Mouse (Mus musculus) hindbrain, postnatal 0 days (tissue): ENCODE data around the gene Prkag2. TPM values are rescaled to one million over a fixed set of nuclear protein-coding genes. Genes with fewer than 3 reads are reported as not detected.
A peak's percentile ranks its signal among the peaks of the same experiment; 100 is the strongest.

Experiments used
- ATAC-seq: fragments of 200-750 bp; cut with Nextera tagmentation; 2 replicates; pipeline ENCODE4 v1.8.0; 2017; ENCODE audit warnings: mild to moderate bottlenecking, moderate TSS enrichment, moderate library complexity
- DNase-seq: peaks from one replicate; pipeline ENCODE4 v3.0.0-alpha.2; 2015; ENCODE audit warnings: low spot score
- H3K27ac ChIP-seq: fragments of 300-500 bp; sonication (generic); 2 replicates; pipeline ENCODE4 v1.5.1; 2014; ENCODE audit warnings: mild to moderate bottlenecking
- H3K27me3 ChIP-seq: fragments of 300-500 bp; sonication (generic); 2 replicates; pipeline ENCODE4 v1.6.1; 2014; ENCODE audit warnings: low read length, mixed read lengths; ENCODE audit not compliant: insufficient read depth
- H3K36me3 ChIP-seq: fragments of 300-500 bp; sonication (generic); 2 replicates; pipeline ENCODE4 v1.6.1; 2014; ENCODE audit warnings: low read length, mixed read lengths; ENCODE audit not compliant: insufficient read depth
- H3K4me1 ChIP-seq: fragments of 300-500 bp; sonication (generic); 2 replicates; pipeline ENCODE4 v1.6.1; 2014; ENCODE audit warnings: antibody characterized with exemption, low read length, mixed read lengths; ENCODE audit not compliant: insufficient read depth
- H3K4me2 ChIP-seq: fragments of 300-500 bp; sonication (generic); 2 replicates; pipeline ENCODE4 v1.6.1; 2014; ENCODE audit warnings: low read depth, mild to moderate bottlenecking, low read length, moderate library complexity, mixed read lengths
- H3K4me3 ChIP-seq: fragments of 300-500 bp; sonication (generic); 2 replicates; pipeline ENCODE4 v1.5.1; 2014; ENCODE audit warnings: low read length
- H3K9ac ChIP-seq: fragments of 300-500 bp; sonication (generic); replicated peaks from 2 replicates; pipeline ENCODE4 v1.6.1; 2014; ENCODE audit warnings: mild to moderate bottlenecking, low read length, moderate library complexity, mixed read lengths
- H3K9me3 ChIP-seq: fragments of 300-500 bp; sonication (generic); 2 replicates; pipeline ENCODE4 v1.6.1; 2016; ENCODE audit warnings: low read length, mixed read lengths
- CTCF ChIP-seq: IDR thresholded peaks from 2 replicates; pipeline ENCODE4 v1.5.1; 2016; ENCODE audit warnings: antibody characterized with exemption, control low read depth, low read depth
- WGBS: fragments of 180-500 bp; shearing (Covaris S2); extraction: QIAGEN DNeasy Blood & Tissue Kit; methylation state at CpG from one replicate; pipeline ENCODE4 v1.1.7; 2014; 5-methylcytosine and 5-hydroxymethylcytosine counted together
- polyA plus RNA-seq: library from polyadenylated mRNA; unstranded; fragments of >200 nt; fragmentation: Nextera tagmentation; extraction: Ambion mirVana; gene quantifications from 2 replicates; pipeline ENCODE4 v1.2.1, GENCODE M21; 2015
- total RNA-seq: library from RNA; depleted of rRNA; stranded (reverse); fragments of >200 nt; gene quantifications from 2 replicates; pipeline ENCODE4 v1.2.3, GENCODE M21; 2014

The Prkag2 gene
- total and polyA plus RNA-seq, 2 experiments from 2014 or later = 38.3 to 86.4 TPM

GRCm38 (mm10) chr5:25088633-25089032 is 11.8 kb downstream of the Prkag2 start:
- no peak for ATAC-seq
- no peaks in the 10 kb centered on the region for H3K36me3 ChIP-seq
- H3K27ac ChIP-seq = no peak overlapping the region
- no peaks in the 10 kb centered on the region for H3K9me3 ChIP-seq
- 48% methylated on average over 4 of the region's 4 CpGs for WGBS
- no peak for TF ChIP-seq CTCF
- no peak overlapping the region for H3K4me2 ChIP-seq
- no peak overlapping the region for H3K4me3 ChIP-seq
- no peaks in the 10 kb centered on the region for H3K27me3 ChIP-seq
- no peak overlapping the region for H3K9ac ChIP-seq
- DNase-seq = peak; percentile 46
- H3K4me1 ChIP-seq = peaks cover 11% of the 10 kb centered on the region

GRCm38 (mm10) chr5:25088111-25088510 is 12.3 kb downstream of the Prkag2 start:
- DNase-seq = no peak
- no peak for ATAC-seq
- H3K4me2 ChIP-seq = no peak overlapping the region
- 81% methylated on average over 13 of the region's 13 CpGs for WGBS
- TF ChIP-seq CTCF = no peak
- H3K27ac ChIP-seq = no peak overlapping the region; the same call in 1 of the 2 replicates
- H3K9me3 ChIP-seq = no peaks in the 10 kb centered on the region
- H3K36me3 ChIP-seq = no peaks in the 10 kb centered on the region
- no peak overlapping the region for H3K4me3 ChIP-seq
- H3K27me3 ChIP-seq = no peaks in the 10 kb centered on the region
- peaks cover 11% of the 10 kb centered on the region for H3K4me1 ChIP-seq
- H3K9ac ChIP-seq = no peak overlapping the region

GRCm38 (mm10) chr5:25087064-25087463 is 13.4 kb downstream of the Prkag2 start:
- H3K4me2 ChIP-seq = no peak overlapping the region
- no peak for TF ChIP-seq CTCF
- ATAC-seq = no peak
- H3K27ac ChIP-seq = peak overlapping the region; percentile 52; the same call in 1 of the 2 replicates
- H3K9ac ChIP-seq = no peak overlapping the region
- H3K9me3 ChIP-seq = no peaks in the 10 kb centered on the region
- peaks cover 11% of the 10 kb centered on the region for H3K4me1 ChIP-seq
- DNase-seq = peak; percentile 59
- no peaks in the 10 kb centered on the region for H3K36me3 ChIP-seq
- H3K27me3 ChIP-seq = no peaks in the 10 kb centered on the region
- WGBS = 56% methylated on average over 7 of the region's 7 CpGs
- H3K4me3 ChIP-seq = no peak overlapping the region

- WGBS = 28% methylated on average over 4 of the region's 4 CpGs
- Histone ChIP-seq H3K27me3 (no peaks in the 10 kb centered on the region), H3K4me2 (no peak overlapping the region), H3K36me3 (no peaks in the 10 kb centered on the region), H3K4me3 (no peak overlapping the region), H3K9me3 (no peaks in the 10 kb centered on the region), H3K9ac (no peak overlapping the region), H3K27ac (peak overlapping the region; percentile 52; the same call in 1 of the 2 replicates), H3K4me1 (peaks cover 11% of the 10 kb centered on the region)
- DNase-seq (peak; percentile 89), ATAC-seq (peak; percentile 46)
- TF ChIP-seq CTCF = no peak
These were observed 14.2 kb downstream of the Prkag2 start for GRCm38 (mm10) chr5:25086234-25086633.

- H3K9ac ChIP-seq = no peak overlapping the region
- no peak overlapping the region for H3K4me2 ChIP-seq
- H3K4me1 ChIP-seq = peaks cover 11% of the 10 kb centered on the region
- peak; percentile 13; the same call in 1 of the 2 replicates for ATAC-seq
- H3K9me3 ChIP-seq = no peaks in the 10 kb centered on the region
- DNase-seq = no peak
- 78% methylated on average over 10 of the region's 10 CpGs for WGBS
- H3K27me3 ChIP-seq = no peaks in the 10 kb centered on the region
- H3K27ac ChIP-seq = 0 out of 2 replicates have a peak overlapping the region, but pooled peaks have one; percentile 45
- H3K36me3 ChIP-seq = no peaks in the 10 kb centered on the region
- TF ChIP-seq CTCF = no peak
- no peak overlapping the region for H3K4me3 ChIP-seq
These were observed 15.3 kb downstream of the Prkag2 start for GRCm38 (mm10) chr5:25085170-25085569.

- no peaks in the 10 kb centered on the region for H3K9me3 ChIP-seq
- H3K4me1 ChIP-seq = peaks cover 11% of the 10 kb centered on the region
- ATAC-seq = no peak
- no peak overlapping the region for H3K27ac ChIP-seq
- TF ChIP-seq CTCF = no peak
- no peak for DNase-seq
- H3K4me2 ChIP-seq = no peak overlapping the region
- H3K9ac ChIP-seq = no peak overlapping the region
- H3K36me3 ChIP-seq = no peaks in the 10 kb centered on the region
- 47% methylated on average over 7 of the region's 7 CpGs for WGBS
- H3K4me3 ChIP-seq = no peak overlapping the region
- H3K27me3 ChIP-seq = no peaks in the 10 kb centered on the region
These were observed 16.6 kb downstream of the Prkag2 start for GRCm38 (mm10) chr5:25083816-25084215.

- H3K4me3 ChIP-seq = no peak overlapping the region
- no peaks in the 10 kb centered on the region for H3K36me3 ChIP-seq
- peaks cover 11% of the 10 kb centered on the region for H3K4me1 ChIP-seq
- no peaks in the 10 kb centered on the region for H3K27me3 ChIP-seq
- H3K4me2 ChIP-seq = no peak overlapping the region
- H3K9ac ChIP-seq = no peak overlapping the region
- 51% methylated on average over 2 of the region's 2 CpGs for WGBS
- H3K9me3 ChIP-seq = no peaks in the 10 kb centered on the region
- TF ChIP-seq CTCF = peak; percentile 77
- DNase-seq = peak; percentile 72
- no peak overlapping the region for H3K27ac ChIP-seq
- ATAC-seq = no peak; the same call in 1 of the 2 replicates
These were observed 17.9 kb downstream of the Prkag2 start for GRCm38 (mm10) chr5:25082542-25082941.
